Mouse (Mus musculus) bone marrow, adult 2 months (tissue): ENCODE results near the gene Gpat2.

ENCODE experiments used
- CTCF ChIP-seq: fragments of 200-500 bp; IDR thresholded peaks from 2 replicates; pipeline ENCODE4 v1.5.1; 2011; ENCODE audit warnings: low read length, control low read depth; ENCODE audit not compliant: control insufficient read depth, insufficient read depth
- POLR2A ChIP-seq: fragments of 200-500 bp; IDR thresholded peaks from 2 replicates; pipeline ENCODE4 v1.6.1; 2011; ENCODE audit warnings: low read depth, mild to moderate bottlenecking, control low read depth, low read length, borderline replicate concordance; ENCODE audit not compliant: control insufficient read depth

DNA sequence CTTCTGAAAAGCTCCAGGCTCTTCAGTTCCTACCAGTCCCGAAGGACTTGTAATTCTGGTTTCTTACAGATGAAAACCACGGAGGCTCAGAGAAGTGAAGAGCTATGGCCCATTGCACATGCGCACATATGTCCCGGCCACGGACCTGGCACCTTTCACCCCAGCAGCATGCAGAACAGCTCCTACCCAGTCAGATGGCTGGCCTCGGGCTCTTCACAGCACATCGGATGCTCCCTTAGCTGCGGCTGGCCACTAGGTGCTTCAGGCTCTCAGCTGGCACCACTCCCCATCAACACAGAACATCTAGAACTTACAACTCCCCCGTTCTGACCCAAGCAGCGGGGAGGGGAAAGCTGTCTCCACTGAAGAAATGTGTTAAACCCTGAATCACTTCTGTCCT is 54.8 kb downstream of the Gpat2 start:
- no peak for TF ChIP-seq POLR2A
- TF ChIP-seq CTCF: no peak
